Mouse (Mus musculus): ENCODE results near the gene Fbxw27. TPM values are rescaled to one million over a fixed set of nuclear protein-coding genes. Genes with fewer than 3 reads are reported as not detected.
"Not testable (repeated sequence)": the region's sequence is repeated elsewhere in the genome, so short reads cannot be mapped to it uniquely, and the experiment has no call there.

Fbxw27 gene
- polyA plus RNA-seq, 1 experiment from 2014 or later = not detected

DNA sequence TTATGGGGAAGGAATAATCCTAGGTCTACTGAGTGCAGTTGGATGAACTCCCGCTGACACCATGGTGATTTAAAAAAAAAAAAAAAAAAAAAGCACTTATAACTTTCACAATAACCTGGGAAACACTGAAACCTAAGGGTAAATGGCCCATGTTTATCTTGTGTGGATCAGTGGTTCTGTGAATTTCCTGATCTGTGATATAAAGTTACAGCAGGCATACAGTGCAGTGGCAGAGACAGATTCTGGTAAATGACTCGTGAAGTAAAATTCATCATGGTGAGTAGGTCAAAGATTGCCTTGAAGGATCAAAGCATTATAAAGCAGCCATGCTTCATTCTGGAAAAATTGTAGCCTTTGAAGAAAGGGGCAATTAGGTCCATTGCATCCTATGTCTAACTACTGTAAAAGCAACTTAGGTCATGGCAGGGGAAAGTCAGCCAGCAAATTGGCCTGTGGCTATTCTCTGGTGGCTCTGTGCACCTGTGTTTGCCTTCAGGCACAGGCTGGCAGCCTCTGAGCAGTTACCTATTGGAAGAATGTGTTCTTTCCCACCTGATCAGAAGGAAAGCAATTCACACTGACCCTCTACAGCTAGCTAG, 16.3 kb upstream of the Fbxw27 start:
- Histone ChIP-seq H3K4me2 (ENCODE audit: low read depth, low read length) (no peak overlapping the region), H3K36me3 (ENCODE audit: control insufficient read depth, insufficient read depth, low read length) (no peaks in the 10 kb centered on the region), H3K27me3 (replicated peaks; ENCODE audit: control insufficient read depth, insufficient read depth, low read length) (no peaks in the 10 kb centered on the region), H3K27ac (ENCODE audit: low read length) (no peak overlapping the region), H3K4me1 (ENCODE audit: control insufficient read depth, insufficient read depth, low read length) (no peaks in the 10 kb centered on the region), H3K9me3 (ENCODE audit: control insufficient read depth, low read length) (no peaks in the 10 kb centered on the region), H3K9ac (ENCODE audit: low read depth, low read length) (no peak overlapping the region), H3K4me3 (ENCODE audit: low read length) (no peak overlapping the region)
- no peak for ATAC-seq
- WGBS = 87% methylated on average over 2 of the region's 2 CpGs

DNA sequence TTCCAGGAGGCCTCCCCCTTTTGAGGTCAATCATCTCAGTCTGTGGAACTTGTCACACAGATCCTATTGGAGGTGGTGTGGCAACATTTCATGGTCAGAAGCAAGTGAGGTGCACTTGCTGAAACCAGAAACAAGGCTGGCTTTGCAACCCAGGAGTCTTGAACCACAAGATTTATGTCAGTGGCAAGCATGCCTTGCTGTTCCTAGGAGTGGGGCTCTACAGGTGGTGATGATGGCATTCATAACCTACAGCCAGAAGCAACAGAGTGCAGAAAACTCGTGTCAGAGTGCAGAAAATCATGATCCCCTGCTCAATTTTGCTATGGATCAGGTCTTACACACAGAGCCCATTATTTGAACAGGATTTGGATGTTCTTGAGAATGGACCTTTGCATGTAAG, 15.8 kb upstream of the Fbxw27 start:
- Histone ChIP-seq H3K27me3 (replicated peaks; ENCODE audit: control insufficient read depth, insufficient read depth, low read length) (no peaks in the 10 kb centered on the region), H3K9me3 (ENCODE audit: control insufficient read depth, low read length) (no peaks in the 10 kb centered on the region), H3K9ac (ENCODE audit: low read depth, low read length) (no peak overlapping the region), H3K4me1 (ENCODE audit: control insufficient read depth, insufficient read depth, low read length) (no peaks in the 10 kb centered on the region), H3K4me3 (ENCODE audit: low read length) (no peak overlapping the region), H3K4me2 (ENCODE audit: low read depth, low read length) (no peak overlapping the region), H3K36me3 (ENCODE audit: control insufficient read depth, insufficient read depth, low read length) (no peaks in the 10 kb centered on the region), H3K27ac (ENCODE audit: low read length) (no peak overlapping the region)
- ATAC-seq = no peak
- 38% methylated on average over 1 of the region's 1 CpGs for WGBS

DNA sequence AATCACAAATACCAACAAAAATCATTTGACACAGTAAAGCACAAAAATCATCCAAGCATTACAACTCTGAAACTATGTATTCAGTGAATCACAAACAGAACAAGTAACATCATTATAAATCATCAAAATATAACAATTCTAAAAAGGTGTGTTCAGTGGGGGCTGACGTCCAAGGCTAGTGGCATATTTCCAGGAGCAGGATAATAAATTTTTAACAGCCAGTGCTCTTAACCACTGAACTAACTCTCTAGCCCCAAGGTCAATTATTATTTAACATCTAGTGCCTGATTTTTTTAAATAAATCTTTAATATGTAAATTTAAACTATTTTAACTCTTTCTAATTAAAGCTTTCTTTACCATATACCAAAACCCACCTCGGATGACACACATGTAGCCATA, 15.1 kb upstream of the Fbxw27 start:
- 65% methylated on average over 2 of the region's 2 CpGs for WGBS
- H3K9me3 ChIP-seq (ENCODE audit: control insufficient read depth, low read length); ATAC-seq: not testable (repeated sequence)

DNA sequence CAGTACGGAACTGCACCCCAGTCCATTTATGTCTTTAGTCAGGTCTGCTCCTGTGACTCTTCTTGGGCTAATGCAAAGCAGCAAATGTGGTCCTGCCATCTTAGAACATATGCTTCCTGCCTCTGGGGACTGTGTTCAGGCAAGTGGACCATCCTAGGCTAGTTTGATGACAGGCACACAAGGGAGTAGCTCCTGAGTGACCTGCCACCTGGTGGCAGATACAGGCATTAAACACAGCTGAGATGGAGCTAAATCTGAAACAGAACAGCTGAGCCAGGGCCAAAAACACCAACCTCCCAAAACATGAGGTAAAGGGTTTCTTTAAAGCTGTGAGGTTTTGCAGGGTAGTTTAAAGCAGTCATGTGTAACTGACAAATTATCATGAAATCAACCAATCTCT, 7.6 kb upstream of the Fbxw27 start:
- Histone ChIP-seq H3K4me1 (ENCODE audit: control insufficient read depth, insufficient read depth, low read length) (no peaks in the 10 kb centered on the region), H3K4me2 (ENCODE audit: low read depth, low read length) (no peak overlapping the region), H3K36me3 (ENCODE audit: control insufficient read depth, insufficient read depth, low read length) (no peaks in the 10 kb centered on the region), H3K9ac (ENCODE audit: low read depth, low read length) (no peak overlapping the region), H3K27me3 (replicated peaks; ENCODE audit: control insufficient read depth, insufficient read depth, low read length) (no peaks in the 10 kb centered on the region), H3K4me3 (ENCODE audit: low read length) (no peak overlapping the region), H3K27ac (ENCODE audit: low read length) (no peak overlapping the region), H3K9me3 (ENCODE audit: control insufficient read depth, low read length) (no peaks in the 10 kb centered on the region)
- 87% methylated on average over 1 of the region's 1 CpGs for WGBS
- ATAC-seq = no peak

More for the DNA sequence above, 15.1 kb upstream of the Fbxw27 start:
- H3K36me3 ChIP-seq (ENCODE audit: control insufficient read depth, insufficient read depth, low read length); H3K4me1 ChIP-seq (ENCODE audit: control insufficient read depth, insufficient read depth, low read length); H3K9ac ChIP-seq (ENCODE audit: low read depth, low read length); H3K27ac ChIP-seq (ENCODE audit: low read length); H3K4me3 ChIP-seq (ENCODE audit: low read length); H3K4me2 ChIP-seq (ENCODE audit: low read depth, low read length); H3K27me3 ChIP-seq (replicated peaks; ENCODE audit: control insufficient read depth, insufficient read depth, low read length): not testable (repeated sequence)

- Histone ChIP-seq H3K4me3 (ENCODE audit: low read length) (no peak overlapping the region), H3K9me3 (ENCODE audit: control insufficient read depth, low read length) (no peaks in the 10 kb centered on the region), H3K36me3 (ENCODE audit: control insufficient read depth, insufficient read depth, low read length) (no peaks in the 10 kb centered on the region), H3K4me1 (ENCODE audit: control insufficient read depth, insufficient read depth, low read length) (no peaks in the 10 kb centered on the region), H3K4me2 (ENCODE audit: low read depth, low read length) (no peak overlapping the region), H3K27ac (ENCODE audit: low read length) (no peak overlapping the region), H3K9ac (ENCODE audit: low read depth, low read length) (no peak overlapping the region), H3K27me3 (replicated peaks; ENCODE audit: control insufficient read depth, insufficient read depth, low read length) (no peaks in the 10 kb centered on the region)
- WGBS = 72% methylated on average over 2 of the region's 2 CpGs
- no peak for ATAC-seq
These were observed 5.3 kb upstream of the Fbxw27 start for GRCm38 (mm10) chr9:109795811-109796210.

DNA sequence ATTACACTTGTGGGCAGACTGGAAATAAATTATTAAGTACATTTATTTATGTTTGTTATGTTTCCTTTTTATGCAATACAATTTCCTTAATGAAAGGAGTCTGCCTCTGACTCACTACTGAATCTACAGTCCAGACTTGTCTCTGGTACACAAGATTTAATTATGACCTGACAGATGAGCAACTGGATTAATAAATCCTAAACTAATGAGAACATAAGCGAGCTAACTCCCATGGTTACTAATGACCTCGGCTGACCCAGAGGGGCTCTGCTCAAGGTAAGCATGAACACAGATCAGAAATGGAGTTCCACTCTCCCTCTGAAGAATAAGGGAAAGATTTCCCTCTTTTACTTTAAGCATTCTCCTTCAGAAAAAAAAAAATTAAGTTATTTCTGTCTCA, 4.8 kb upstream of the Fbxw27 start:
- Histone ChIP-seq H3K4me2 (ENCODE audit: low read depth, low read length) (no peak overlapping the region), H3K9ac (ENCODE audit: low read depth, low read length) (no peak overlapping the region), H3K4me3 (ENCODE audit: low read length) (no peak overlapping the region), H3K9me3 (ENCODE audit: control insufficient read depth, low read length) (no peaks in the 10 kb centered on the region), H3K4me1 (ENCODE audit: control insufficient read depth, insufficient read depth, low read length) (no peaks in the 10 kb centered on the region), H3K36me3 (ENCODE audit: control insufficient read depth, insufficient read depth, low read length) (no peaks in the 10 kb centered on the region), H3K27me3 (replicated peaks; ENCODE audit: control insufficient read depth, insufficient read depth, low read length) (no peaks in the 10 kb centered on the region), H3K27ac (ENCODE audit: low read length) (no peak overlapping the region)
- 60% methylated on average over 2 of the region's 2 CpGs for WGBS
- no peak for ATAC-seq

- H3K4me2 ChIP-seq (ENCODE audit: low read depth, low read length); H3K36me3 ChIP-seq (ENCODE audit: control insufficient read depth, insufficient read depth, low read length); ATAC-seq; H3K9me3 ChIP-seq (ENCODE audit: control insufficient read depth, low read length); H3K27ac ChIP-seq (ENCODE audit: low read length); H3K4me1 ChIP-seq (ENCODE audit: control insufficient read depth, insufficient read depth, low read length); H3K27me3 ChIP-seq (replicated peaks; ENCODE audit: control insufficient read depth, insufficient read depth, low read length); H3K4me3 ChIP-seq (ENCODE audit: low read length); H3K9ac ChIP-seq (ENCODE audit: low read depth, low read length): not testable (repeated sequence)
- WGBS = 74% methylated on average over 1 of the region's 1 CpGs
These were observed 23.6 kb downstream of the Fbxw27 start for GRCm38 (mm10) chr9:109766841-109767240.

DNA sequence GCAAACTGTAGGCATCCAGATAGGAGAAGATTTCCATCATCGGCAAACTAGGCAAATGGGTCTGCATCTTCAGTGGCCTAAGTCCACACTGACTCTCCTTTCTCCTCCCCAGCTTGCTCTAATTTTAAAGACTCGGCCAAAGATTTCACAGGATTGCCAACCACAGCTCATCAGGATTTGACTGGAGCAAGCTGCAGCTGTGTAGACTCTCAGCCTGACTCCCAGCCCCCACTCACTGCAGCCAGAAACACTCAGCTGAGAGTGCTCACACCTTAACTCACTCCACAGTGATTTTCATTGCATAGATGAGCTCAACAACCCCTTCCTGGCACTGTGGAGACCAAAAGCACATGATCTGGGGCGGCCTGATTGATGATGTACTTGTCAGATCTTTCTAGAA, 44.5 kb downstream of the Fbxw27 start, which contains the start of gene Fbxw26:
Gene Fbxw26 (minus strand): TSS at position 101 of the 400 bp plus-strand sequence.
- H3K4me1 ChIP-seq (ENCODE audit: control insufficient read depth, insufficient read depth, low read length); H3K27ac ChIP-seq (ENCODE audit: low read length); H3K4me3 ChIP-seq (ENCODE audit: low read length); H3K4me2 ChIP-seq (ENCODE audit: low read depth, low read length); H3K9me3 ChIP-seq (ENCODE audit: control insufficient read depth, low read length); H3K27me3 ChIP-seq (replicated peaks; ENCODE audit: control insufficient read depth, insufficient read depth, low read length); H3K36me3 ChIP-seq (ENCODE audit: control insufficient read depth, insufficient read depth, low read length); H3K9ac ChIP-seq (ENCODE audit: low read depth, low read length); ATAC-seq: not testable (repeated sequence)
- WGBS = 80% methylated on average over 3 of the region's 3 CpGs
